Mouse (Mus musculus): Measurements from ENCODE around the gene Fsd1.
"Not testable (repeated sequence)": the region's sequence is repeated elsewhere in the genome, so short reads cannot be mapped to it uniquely, and the experiment has no call there.

The Fsd1 gene

GRCm38 (mm10) chr17:55986030-55986961, at the start of gene Fsd1:
Gene Fsd1, plus strand, starts transcription at chr17:55986509.
- DNase-seq (ENCODE audit: low spot score): no peak

GRCm38 (mm10) chr17:55944387-55944865, 41.9 kb upstream of the Fsd1 start:
- DNase-seq (ENCODE audit: low spot score): not testable (repeated sequence)

DNA sequence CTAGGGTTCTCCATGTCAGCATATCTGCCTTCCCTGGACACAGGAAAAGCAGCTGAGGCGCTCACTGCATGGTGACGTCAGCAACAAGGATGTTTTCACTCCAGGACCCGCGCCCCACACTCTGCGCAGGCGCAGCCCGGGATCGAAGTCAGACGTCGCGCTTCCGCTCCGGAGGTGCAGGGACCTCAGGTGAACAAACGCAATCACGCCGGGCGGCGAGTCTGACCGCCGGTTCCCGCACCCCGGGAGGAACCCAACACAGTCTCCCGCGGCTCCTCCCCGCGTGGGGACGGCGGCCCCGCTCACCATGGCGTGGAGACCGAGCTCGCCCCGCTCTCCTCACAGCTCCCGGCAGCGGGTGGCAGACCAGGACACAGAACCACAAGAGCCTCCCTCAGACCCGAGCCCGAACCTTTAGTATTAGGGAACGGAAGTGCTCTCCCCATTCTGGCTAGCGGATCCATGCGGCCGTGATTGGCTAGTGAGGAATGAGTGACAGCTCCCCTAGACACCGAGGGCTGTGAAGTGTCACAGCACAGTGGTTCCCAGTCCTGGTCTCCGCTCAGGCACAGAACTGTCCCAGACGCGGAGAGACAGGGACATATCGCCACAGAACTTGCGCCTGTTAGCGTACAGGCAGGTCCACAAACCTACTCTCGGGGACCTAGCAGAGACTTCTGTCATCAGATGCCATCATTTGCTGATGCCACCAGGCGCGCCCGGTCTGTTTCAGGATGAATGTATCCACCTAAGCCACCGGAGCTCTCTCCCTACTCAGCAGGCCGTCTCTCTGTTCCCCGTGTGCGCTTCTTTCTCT, 41.2 kb upstream of the Fsd1 start:
- DNase-seq (ENCODE audit: low spot score): peak; percentile 94

DNA sequence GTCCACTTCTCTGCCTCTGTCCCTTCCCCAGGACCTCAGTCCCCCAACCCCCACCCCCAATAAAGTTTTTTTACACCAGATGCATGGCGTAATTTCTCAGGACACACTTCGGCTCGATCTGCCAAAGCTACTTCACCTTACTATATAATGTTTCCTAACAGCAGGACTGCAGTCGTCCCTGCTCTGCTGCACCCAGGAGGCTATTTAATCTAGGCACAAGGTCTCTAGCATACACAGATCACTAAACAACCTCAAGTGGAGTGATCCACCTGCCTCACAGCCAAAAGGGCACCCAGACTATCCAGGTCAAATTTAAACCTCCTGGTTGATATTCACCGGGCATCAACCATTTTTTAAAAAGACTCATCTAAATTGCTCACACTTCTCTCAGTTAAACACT, 40.6 kb upstream of the Fsd1 start:
- DNase-seq (ENCODE audit: low spot score): no peak

GRCm38 (mm10) chr17:55948647-55949046, 37.7 kb upstream of the Fsd1 start:
- DNase-seq (ENCODE audit: low spot score): no peak

- DNase-seq (ENCODE audit: low spot score): no peak
These were observed 36.9 kb upstream of the Fsd1 start, which contains the start of gene Zfp119b for GRCm38 (mm10) chr17:55949400-55949799. Gene Zfp119b, minus strand, starts transcription at chr17:55949500.

GRCm38 (mm10) chr17:55950601-55951000, 35.7 kb upstream of the Fsd1 start:
- DNase-seq (ENCODE audit: low spot score): no peak

- DNase-seq (ENCODE audit: low spot score): no peak
These were observed 34.3 kb upstream of the Fsd1 start for GRCm38 (mm10) chr17:55952041-55952440.

GRCm38 (mm10) chr17:55952447-55953027, 33.8 kb upstream of the Fsd1 start, which contains the start of gene Ebi3:
Gene Ebi3, plus strand, starts transcription at chr17:55952640.
- DNase-seq (ENCODE audit: low spot score): no peak

GRCm38 (mm10) chr17:55953751-55954150, 32.6 kb upstream of the Fsd1 start:
- no peak for DNase-seq (ENCODE audit: low spot score)

- no peak for DNase-seq (ENCODE audit: low spot score)
These were observed 32.1 kb upstream of the Fsd1 start for GRCm38 (mm10) chr17:55954229-55954628.

DNA sequence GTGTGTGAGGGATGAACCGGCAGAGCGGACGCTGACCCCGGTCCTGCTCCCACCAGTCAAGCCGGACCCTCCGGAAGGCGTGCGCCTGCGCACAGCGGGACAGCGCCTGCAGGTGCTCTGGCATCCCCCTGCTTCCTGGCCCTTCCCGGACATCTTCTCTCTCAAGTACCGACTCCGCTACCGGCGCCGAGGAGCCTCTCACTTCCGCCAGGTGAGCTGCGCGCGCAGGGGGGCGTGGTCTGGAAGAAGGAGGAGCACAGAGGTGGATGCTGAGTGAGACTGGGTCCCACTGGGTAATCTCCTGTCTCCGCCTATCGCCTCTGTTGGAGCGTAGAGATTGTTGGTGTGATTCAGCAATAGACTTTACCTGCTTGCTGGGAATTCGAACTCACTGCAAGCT, 30.2 kb upstream of the Fsd1 start:
- DNase-seq (ENCODE audit: low spot score): no peak

DNA sequence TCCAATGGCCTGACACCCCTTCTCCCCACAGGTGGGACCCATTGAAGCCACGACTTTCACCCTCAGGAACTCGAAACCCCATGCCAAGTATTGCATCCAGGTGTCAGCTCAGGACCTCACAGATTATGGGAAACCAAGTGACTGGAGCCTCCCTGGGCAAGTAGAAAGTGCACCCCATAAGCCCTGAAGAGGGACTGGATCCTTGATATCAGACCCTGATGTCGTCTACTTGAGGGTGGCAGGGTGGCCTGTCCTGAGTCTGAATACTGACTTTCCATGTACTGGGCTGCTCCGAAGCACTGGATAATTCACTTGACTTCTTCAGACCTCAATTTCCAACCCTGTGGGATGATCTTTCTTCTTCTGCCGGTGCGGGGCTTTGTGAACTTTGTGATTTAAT, 29.7 kb upstream of the Fsd1 start:
- DNase-seq (ENCODE audit: low spot score): no peak

DNA sequence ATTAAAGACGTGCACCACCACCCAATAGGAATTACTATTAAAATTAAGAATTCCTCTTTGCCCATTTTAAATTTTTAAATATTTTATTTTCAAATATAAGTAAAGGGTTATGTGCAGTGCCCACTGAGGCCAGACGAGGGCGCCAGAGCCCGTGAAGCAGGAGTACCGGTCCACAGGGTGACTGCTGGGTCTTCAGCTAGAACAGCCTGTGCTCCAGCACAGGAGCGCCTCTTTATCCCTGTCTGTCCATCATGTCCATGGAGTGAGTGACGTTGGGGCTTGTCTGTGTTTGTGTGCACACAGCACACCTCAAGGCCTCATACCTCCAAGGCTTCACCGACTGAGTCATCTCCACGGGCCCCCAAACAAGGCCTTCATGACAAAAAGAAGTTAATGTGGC, 29.1 kb upstream of the Fsd1 start:
- DNase-seq (ENCODE audit: low spot score): no peak

DNA sequence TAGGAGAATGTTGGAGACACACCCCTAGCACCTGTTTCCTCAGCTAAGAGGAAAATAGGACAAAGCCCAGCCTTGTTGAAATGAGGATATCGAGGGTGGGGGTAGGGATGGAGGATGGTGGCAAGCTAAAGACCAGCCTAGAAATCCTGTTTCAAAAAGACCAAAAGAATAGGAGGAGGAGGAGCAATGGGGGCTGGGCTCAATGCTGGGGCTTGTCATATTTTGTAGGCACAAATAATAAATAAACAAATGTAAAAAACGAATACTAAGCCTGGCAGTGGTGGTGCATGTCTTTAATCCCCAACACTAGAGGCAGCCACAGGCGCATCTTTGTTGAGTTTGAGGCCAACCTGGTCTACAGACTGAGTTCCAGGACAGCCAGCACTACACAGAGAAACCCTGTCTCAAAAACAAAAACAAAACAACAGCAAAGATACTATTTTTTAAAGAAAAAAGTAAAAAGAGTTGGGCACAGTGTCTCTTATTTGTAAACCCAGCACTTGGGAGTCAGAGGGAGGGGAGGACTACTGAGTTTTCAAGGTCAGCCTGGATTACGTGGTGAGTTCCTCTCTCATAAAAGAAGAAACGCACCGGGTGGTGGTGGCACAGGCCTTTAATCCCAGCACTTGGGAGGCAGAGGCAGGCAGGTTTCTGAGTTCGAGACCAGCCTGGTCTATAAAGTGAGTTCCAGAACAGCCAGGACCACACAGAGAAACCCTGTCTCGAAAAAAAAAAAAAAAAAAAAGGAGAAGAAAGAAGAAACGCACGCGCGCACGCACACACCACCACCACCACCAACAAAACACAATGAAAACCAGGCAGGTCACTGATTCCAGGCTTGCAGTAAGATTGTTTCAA, 28.4 kb upstream of the Fsd1 start:
- DNase-seq (ENCODE audit: low spot score): no peak

DNA sequence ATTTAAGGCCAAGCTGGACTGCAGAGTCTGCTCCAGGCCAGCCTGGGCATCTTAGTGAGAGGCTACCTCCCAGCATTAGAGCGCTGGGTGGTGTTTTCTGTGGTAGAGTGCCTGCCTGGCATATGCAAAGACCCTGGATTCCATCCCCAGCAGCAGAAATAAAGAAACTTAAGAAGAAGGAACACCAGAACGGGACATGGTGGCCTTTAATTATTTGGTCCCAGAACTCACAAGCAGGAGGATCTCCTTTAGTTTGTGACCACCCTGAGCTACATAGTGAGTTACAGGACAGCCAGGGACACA, 27.8 kb upstream of the Fsd1 start:
- DNase-seq (ENCODE audit: low spot score): no peak

DNA sequence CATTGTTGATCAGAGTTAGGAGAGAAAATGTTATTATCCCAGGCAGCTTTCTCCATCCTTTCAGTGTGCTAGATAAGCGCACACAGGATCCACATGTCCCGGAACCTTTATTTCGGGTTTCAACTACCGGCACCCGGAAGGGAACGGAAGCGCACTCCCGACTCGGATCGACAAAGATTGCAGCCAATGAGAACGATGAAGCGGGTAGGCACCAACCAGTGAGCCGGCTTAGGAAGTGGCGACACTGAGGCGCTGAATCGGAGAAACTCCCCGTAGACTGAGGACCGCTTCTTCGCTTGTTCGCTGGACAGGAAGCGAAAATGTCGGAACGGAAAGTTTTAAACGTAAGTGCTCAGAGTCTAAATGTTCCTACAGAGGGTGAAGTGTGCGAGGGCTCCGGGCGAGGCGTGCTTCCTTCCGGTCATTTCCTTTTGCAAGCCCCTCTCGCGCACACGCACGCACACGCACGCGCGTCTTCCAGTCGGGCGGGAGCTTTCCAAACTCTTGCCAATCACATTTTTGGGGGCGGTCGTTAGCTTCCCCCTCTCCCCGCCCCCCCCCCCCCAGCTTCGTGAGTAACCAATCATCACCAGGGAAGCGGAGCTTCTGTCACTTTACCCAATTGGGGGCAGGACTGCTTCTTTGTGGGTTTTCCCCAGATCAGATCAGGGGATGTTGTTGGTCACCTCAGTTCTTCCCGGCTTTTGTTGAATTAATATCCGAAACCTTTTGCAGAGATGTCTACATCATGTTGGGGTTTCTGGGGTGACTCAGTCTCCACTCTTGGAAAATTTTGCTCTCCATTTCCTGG, 27.2 kb upstream of the Fsd1 start, which contains the start of gene Yju2:
TSS of gene Yju2 (plus strand) at position 182 of the 811 bp plus-strand sequence.
- DNase-seq (ENCODE audit: low spot score): peak; percentile 94

DNA sequence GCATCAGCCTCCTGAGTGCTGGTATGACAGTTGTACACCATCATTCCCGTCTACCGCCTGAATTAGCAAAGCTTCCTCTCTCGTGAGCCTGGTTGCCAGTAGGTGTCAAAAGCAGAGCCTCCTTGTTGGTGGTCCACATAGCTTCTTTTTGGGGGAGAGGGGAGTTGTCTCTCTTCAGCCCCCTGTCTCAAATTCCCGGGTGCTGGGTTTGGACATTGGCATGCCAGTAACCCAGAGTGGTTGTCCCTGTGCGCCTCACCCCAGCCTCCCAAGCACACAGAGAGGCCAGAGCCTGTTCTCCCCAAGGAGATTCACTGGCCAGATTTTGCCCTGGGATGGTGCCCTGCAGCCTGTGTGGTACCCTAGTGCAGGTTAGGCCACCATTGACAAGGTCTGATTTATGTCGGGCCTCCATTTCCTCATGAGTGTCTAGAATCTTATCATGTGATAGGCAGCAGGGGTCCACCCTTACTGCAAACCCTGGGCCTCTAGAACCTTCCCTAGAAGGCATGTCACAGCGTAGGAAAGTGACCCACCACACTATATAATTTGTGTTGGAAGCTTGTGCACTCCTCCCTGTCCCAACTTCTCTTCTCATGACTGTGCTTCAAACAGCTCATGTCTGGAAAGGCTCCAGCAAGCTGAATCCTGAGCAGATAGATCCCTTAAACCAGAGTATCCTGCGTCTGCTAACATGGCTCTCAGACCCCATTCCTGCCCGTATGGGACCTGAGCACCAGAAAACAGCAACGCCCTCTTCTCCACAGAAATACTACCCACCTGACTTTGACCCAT, 26.2 kb upstream of the Fsd1 start:
- no peak for DNase-seq (ENCODE audit: low spot score)

DNA sequence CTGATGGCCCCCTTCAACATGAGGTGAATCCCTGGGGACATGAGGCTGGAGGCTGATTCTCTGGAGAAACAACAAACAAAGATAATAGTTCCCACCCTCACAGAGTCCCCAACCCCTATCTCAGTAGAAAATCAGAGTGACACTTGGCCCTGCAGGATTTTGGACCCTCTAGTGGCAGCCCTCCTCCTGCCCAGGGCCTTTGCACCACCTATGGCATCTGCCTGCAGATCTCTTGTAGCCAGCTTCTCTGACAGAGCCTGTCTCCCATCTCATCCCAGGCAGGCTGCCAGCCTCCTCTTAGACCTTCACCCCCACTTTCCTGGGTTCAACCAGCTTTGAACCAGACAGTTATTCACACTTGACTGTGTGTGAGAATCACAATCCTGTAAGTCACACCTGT, 25.5 kb upstream of the Fsd1 start:
- DNase-seq (ENCODE audit: low spot score): no peak

DNA sequence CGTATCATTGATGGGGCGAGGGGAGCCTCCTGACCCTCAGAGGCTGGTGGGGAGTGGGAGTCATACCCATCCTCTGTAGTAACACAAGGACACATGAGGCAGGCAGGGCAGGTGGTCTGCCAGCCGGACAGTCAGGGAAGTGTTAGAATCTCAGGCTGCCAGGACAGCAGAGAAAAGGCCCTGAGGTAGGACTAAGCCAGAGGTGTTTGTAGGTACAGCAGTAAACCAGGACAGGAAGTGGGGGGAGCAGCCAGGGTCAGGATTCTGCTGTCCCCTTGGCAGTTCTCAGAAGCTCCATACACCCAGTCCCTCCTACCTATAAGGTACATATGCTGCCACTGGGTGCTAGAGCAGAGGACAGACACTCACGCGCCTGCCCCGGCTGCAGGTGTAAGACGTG, 24.7 kb upstream of the Fsd1 start:
- no peak for DNase-seq (ENCODE audit: low spot score)

Measured in left cerebral cortex, adult 11 months (tissue).